Mouse (Mus musculus) liver, postnatal 0 days (tissue): ENCODE measurements around the gene Tsks.

Experiments used
- CTCF ChIP-seq: sonication (generic); IDR thresholded peaks from 2 replicates; pipeline ENCODE4 v1.5.1; 2016; ENCODE audit warnings: antibody characterized with exemption, low read depth
- EP300 ChIP-seq: IDR thresholded peaks from 2 replicates; pipeline ENCODE4 v1.6.1; 2016; ENCODE audit warnings: antibody characterized with exemption, low read depth, mild to moderate bottlenecking

DNA sequence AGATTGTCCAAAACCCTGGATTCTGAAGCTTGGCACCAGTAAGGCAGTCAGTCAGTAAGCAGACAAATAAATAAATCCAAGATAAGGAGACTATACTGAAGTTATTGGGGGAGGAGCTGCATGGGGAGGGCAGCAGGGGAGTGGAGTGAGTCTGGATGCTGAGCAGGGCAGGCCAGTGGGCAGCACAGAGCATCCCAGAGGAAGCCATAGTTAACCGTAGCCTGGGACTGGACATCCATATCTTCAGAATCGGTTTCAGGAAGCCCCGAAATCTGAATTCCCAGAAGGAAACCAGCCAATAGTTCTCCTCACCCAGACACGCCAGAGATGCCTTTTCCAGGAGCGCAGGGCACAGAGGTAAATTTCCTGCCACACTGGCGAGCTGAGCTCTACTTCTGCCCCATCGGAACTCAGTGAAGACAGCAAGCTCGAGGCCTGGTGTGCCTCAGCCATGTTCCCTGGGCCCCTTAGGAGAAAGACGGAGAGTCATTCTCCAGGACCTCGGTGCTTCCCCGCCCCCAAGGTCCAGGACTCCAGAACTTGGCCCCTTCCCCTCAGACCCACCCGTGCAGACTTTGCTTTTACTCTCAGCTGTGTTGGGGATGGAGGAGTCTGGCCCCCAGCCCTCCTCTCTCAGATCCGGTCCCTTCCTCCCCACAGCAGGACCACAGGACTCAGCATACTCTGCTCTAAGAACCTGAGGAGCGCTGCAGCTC, 30.6 kb downstream of the Tsks start:
- TF ChIP-seq CTCF (no peak), EP300 (no peak)
